Mouse (Mus musculus): ENCODE results near the gene Kcns3. TPM values are rescaled to one million over a fixed set of nuclear protein-coding genes. Genes with fewer than 3 reads are reported as not detected.
"Not testable (repeated sequence)": the region's sequence is repeated elsewhere in the genome, so short reads cannot be mapped to it uniquely, and the experiment has no call there.

Kcns3 gene
- polyA plus RNA-seq, 1 experiment from 2014 or later, result 1.2 TPM

GRCm38 (mm10) chr12:11052676-11053075 is 98.2 kb downstream of the Kcns3 start:
- not testable (repeated sequence) for H3K9ac ChIP-seq; H3K27me3 ChIP-seq; H3K36me3 ChIP-seq; H3K4me2 ChIP-seq; H3K4me3 ChIP-seq; ATAC-seq (ENCODE audit: low read depth); H3K4me1 ChIP-seq (replicated peaks); H3K27ac ChIP-seq (replicated peaks); H3K9me3 ChIP-seq
- 67% methylated on average over 4 of the region's 4 CpGs for WGBS

- H3K27ac ChIP-seq (replicated peaks), result no peak overlapping the region
- no peaks in the 10 kb centered on the region for H3K27me3 ChIP-seq
- H3K4me1 ChIP-seq (replicated peaks), result no peaks in the 10 kb centered on the region
- no peak overlapping the region for H3K4me2 ChIP-seq
- no peak for ATAC-seq (ENCODE audit: low read depth)
- no peak overlapping the region for H3K4me3 ChIP-seq
- H3K9ac ChIP-seq, result no peak overlapping the region
- no peaks in the 10 kb centered on the region for H3K9me3 ChIP-seq
- no peaks in the 10 kb centered on the region for H3K36me3 ChIP-seq
Observed at GRCm38 (mm10) chr12:11041821-11042220, 109.0 kb downstream of the Kcns3 start.

Other genes with a start within 250 kb of the Kcns3 start
- gene Msgn1, start 57.9 kb upstream of the Kcns3 start, polyA plus RNA-seq (2015; fragmentation: Nextera tagmentation; extraction: Ambion mirVana), result not detected in 2 replicates
- gene Gen1, start 114.7 kb upstream of the Kcns3 start, polyA plus RNA-seq (2015; fragmentation: Nextera tagmentation; extraction: Ambion mirVana), result 2.2 and 2.5 TPM in 2 replicates
- gene Smc6, start 114.8 kb upstream of the Kcns3 start, polyA plus RNA-seq (2015; fragmentation: Nextera tagmentation; extraction: Ambion mirVana), result 112 and 130 TPM in 2 replicates

Measured in neural tube, embryonic 13.5 days (tissue).